In genomic region chr13:94173633-94174576, GRCm38 (mm10) we compare ENCODE assay signal across 8 mouse cellular contexts.
DNase-seq lines count a peak whose midpoint lies in the region; ATAC-seq and TF ChIP-seq lines count a peak whose summit lies in the region.

No protein-coding gene starts in this region.

- TF ChIP-seq POLR2A in limb, embryonic 14.5 days (IDR thresholded peaks at IDR 0.05; ENCODE audit: borderline replicate concordance, extremely low read depth, insufficient read depth, insufficient read length): no peak

- intact Hi-C loops in gastrocnemius, postnatal 14 days (cut with DNase I; ENCODE audit: low total_unique reads): no loop called here

- peak overlapping the region; percentile 99 for H3K4me2 ChIP-seq in intestine, embryonic 14.5 days (ENCODE audit: low read length)
- H3K4me2 ChIP-seq in limb, embryonic 14.5 days (replicated peaks; ENCODE audit: low read depth, low read length, severe bottlenecking): peak overlapping the region; percentile 92
- peak overlapping the region; percentile 97 for H3K4me2 ChIP-seq in midbrain, embryonic 16.5 days (ENCODE audit: low read length)

- peak; percentile 29 for DNase-seq in urinary bladder, adult 2 months (ENCODE audit: low spot score)
- no peak for DNase-seq in urinary bladder, postnatal 4 days (ENCODE audit: low spot score in 2 of 2)
- DNase-seq in cerebellum, postnatal 25 days: peak; percentile 80 to 85
- DNase-seq in gastrocnemius, postnatal 14 days: peak; percentile 44
- DNase-seq in intestine, embryonic 14.5 days (ENCODE audit: low spot score): peak; percentile 78
- peak; percentile 59 for DNase-seq in limb, embryonic 14.5 days (ENCODE audit: low spot score)
- DNase-seq in testis, postnatal 14 days (ENCODE audit: low spot score): peak; percentile 32

- H3K4me1 ChIP-seq in intestine, embryonic 14.5 days (replicated peaks; ENCODE audit: control insufficient read depth, insufficient read depth, low read length): 0 out of 2 replicates have a peak, but pooled peaks cover 3% of the 10 kb centered on the region
- H3K4me1 ChIP-seq in limb, embryonic 14.5 days (ENCODE audit: control insufficient read depth, insufficient read depth, low read length): peaks cover 27% of the 10 kb centered on the region
- H3K4me1 ChIP-seq in midbrain, embryonic 16.5 days (ENCODE audit: control insufficient read depth, insufficient read depth, low read length): peaks cover 9% of the 10 kb centered on the region; the same call in 1 of the 2 replicates

- H3K27ac ChIP-seq in intestine, embryonic 14.5 days (ENCODE audit: low read depth): no peak overlapping the region
- peak overlapping the region; percentile 61 for H3K27ac ChIP-seq in limb, embryonic 14.5 days (replicated peaks; ENCODE audit: low read depth, low read length)
- 0 out of 2 replicates have a peak overlapping the region, but pooled peaks have one; percentile 18 for H3K27ac ChIP-seq in midbrain, embryonic 16.5 days (ENCODE audit: low read length)

- peak overlapping the region; percentile 51 for H3K9ac ChIP-seq in intestine, embryonic 14.5 days (ENCODE audit: low read length)
- H3K9ac ChIP-seq in limb, embryonic 14.5 days (ENCODE audit: low read depth, low read length, severe bottlenecking): peak overlapping the region; percentile 60
- peak overlapping the region; percentile 69 for H3K9ac ChIP-seq in midbrain, embryonic 16.5 days (ENCODE audit: low read depth, low read length)

- H3K4me3 ChIP-seq in intestine, embryonic 14.5 days (ENCODE audit: low read depth, low read length): peak overlapping the region; percentile 46
- peak overlapping the region; percentile 47 for H3K4me3 ChIP-seq in limb, embryonic 14.5 days (replicated peaks; ENCODE audit: low read length)
- peak overlapping the region; percentile 52 for H3K4me3 ChIP-seq in midbrain, embryonic 16.5 days (ENCODE audit: low read depth, low read length)

- no peaks in the 10 kb centered on the region for H3K36me3 ChIP-seq in intestine, embryonic 14.5 days (ENCODE audit: control insufficient read depth, insufficient read depth, low read length)
- H3K36me3 ChIP-seq in limb, embryonic 14.5 days (ENCODE audit: control insufficient read depth, insufficient read depth, low read length): peaks cover 8% of the 10 kb centered on the region; the same call in 1 of the 2 replicates
- no peaks in the 10 kb centered on the region for H3K36me3 ChIP-seq in midbrain, embryonic 16.5 days (ENCODE audit: control insufficient read depth, insufficient read depth, low read length)

- 4% methylated on average over 47 of the region's 55 CpGs for WGBS in intestine, embryonic 14.5 days
- WGBS in limb, embryonic 14.5 days: 4% methylated on average over 53 of the region's 55 CpGs
- 2% methylated on average over 55 of the region's 55 CpGs for WGBS in midbrain, embryonic 16.5 days

- H3K9me3 ChIP-seq in intestine, embryonic 14.5 days (ENCODE audit: control insufficient read depth, low read length): no peaks in the 10 kb centered on the region
- H3K9me3 ChIP-seq in limb, embryonic 14.5 days (ENCODE audit: control insufficient read depth, low read length): no peaks in the 10 kb centered on the region
- H3K9me3 ChIP-seq in midbrain, embryonic 16.5 days (replicated peaks; ENCODE audit: control insufficient read depth, low read length, poor library complexity, severe bottlenecking): no peaks in the 10 kb centered on the region

- ATAC-seq in intestine, embryonic 14.5 days (replicated peaks; ENCODE audit: low FRiP score, low TSS enrichment, low read depth): peak; percentile 48; the same call in 1 of the 2 replicates
- peak; percentile 56; the same call in 1 of the 2 replicates for ATAC-seq in limb, embryonic 14.5 days (ENCODE audit: low FRiP score, low read depth)
- peak; percentile 55 for ATAC-seq in midbrain, embryonic 16.5 days

- H3K27me3 ChIP-seq in intestine, embryonic 14.5 days (replicated peaks; ENCODE audit: control insufficient read depth, insufficient read depth, low read length): 0 out of 2 replicates have a peak, but pooled peaks cover 3% of the 10 kb centered on the region
- no peaks in the 10 kb centered on the region for H3K27me3 ChIP-seq in limb, embryonic 14.5 days (ENCODE audit: control insufficient read depth, insufficient read depth, low read length)
- 0 out of 2 replicates have a peak, but pooled peaks cover 3% of the 10 kb centered on the region for H3K27me3 ChIP-seq in midbrain, embryonic 16.5 days (ENCODE audit: control insufficient read depth, insufficient read depth, low read depth, low read length)

Comparison
In these comparisons a context has a peak if more than half of its experiments do, and no peak if none do; other contexts are left out.
1. DNase-seq: peak in urinary bladder, adult 2 months (single experiment), cerebellum, postnatal 25 days (2 of 2), gastrocnemius, postnatal 14 days (single experiment), intestine, embryonic 14.5 days (single experiment), limb, embryonic 14.5 days (single experiment) and testis, postnatal 14 days (single experiment); none in urinary bladder, postnatal 4 days (0 of 2).
2. Peak in every context shown above with its lines, with median percentiles within 50 percentile points of each other: ATAC-seq, H3K4me2 ChIP-seq, H3K4me3 ChIP-seq and H3K9ac ChIP-seq.